Comparison of ENCODE assay signal across 15 mouse cellular contexts in the genomic region with DNA sequence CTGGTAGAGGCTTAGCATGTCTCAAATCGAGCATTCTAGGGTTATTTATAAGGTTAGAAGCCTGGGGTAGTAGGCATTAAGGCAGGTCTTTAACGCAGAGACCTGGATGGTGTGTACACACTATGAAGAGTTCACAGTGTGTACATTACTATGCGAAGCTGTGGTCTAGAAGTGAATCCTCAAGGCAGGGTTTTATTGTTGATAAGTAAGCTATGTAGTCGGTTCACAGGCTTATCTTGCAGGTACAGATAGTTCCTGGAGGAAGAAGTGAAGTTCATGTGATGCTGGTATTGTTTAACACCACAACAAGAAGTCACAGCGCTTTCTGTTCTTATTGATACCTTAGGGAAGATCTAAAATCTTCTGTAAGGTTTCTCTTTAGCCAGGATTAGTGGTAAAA.
"Had no signal": no experiment of that assay in that cellular context is flagged by ENCODE, and none has a peak within 500 bp of the region (broad histone marks: within the 10 kb centered on the region; RNA-seq: fewer than 3 reads in every experiment).

No protein-coding gene starts in this region.

- H3K9ac ChIP-seq: limb, embryonic 12.5 days; limb, embryonic 15.5 days; lung, embryonic 14.5 days; midbrain, embryonic 12.5 days had no signal

- H3K4me2 ChIP-seq: limb, embryonic 12.5 days; limb, embryonic 15.5 days; lung, embryonic 14.5 days; midbrain, embryonic 12.5 days had no signal

- DNase-seq: kidney, adult 2 months; kidney, postnatal 36 days; layer of hippocampus, postnatal 36 days; left cerebral cortex, postnatal 4 days; lung, embryonic 14.5 days; thymus, adult 18-20 months; thymus, postnatal 4 days had no signal

- H3K4me3 ChIP-seq: limb, embryonic 12.5 days; limb, embryonic 15.5 days; megakaryocyte, embryonic 14.5 days; midbrain, embryonic 12.5 days had no signal

- H3K4me1 ChIP-seq: limb, embryonic 15.5 days; megakaryocyte, embryonic 14.5 days; midbrain, embryonic 12.5 days had no signal

- H3K27ac ChIP-seq: kidney, postnatal 0 days; limb, embryonic 12.5 days; limb, embryonic 15.5 days; macrophage; midbrain, embryonic 12.5 days had no signal

- H3K27me3 ChIP-seq: limb, embryonic 12.5 days; limb, embryonic 15.5 days; megakaryocyte, embryonic 14.5 days; midbrain, embryonic 12.5 days had no signal

- ATAC-seq: intestine, postnatal 0 days; lung, postnatal 0 days had no signal

- H3K9me3 ChIP-seq: limb, embryonic 12.5 days; limb, embryonic 15.5 days; megakaryocyte, embryonic 14.5 days; midbrain, embryonic 12.5 days had no signal

- H3K36me3 ChIP-seq: limb, embryonic 12.5 days; limb, embryonic 15.5 days; midbrain, embryonic 12.5 days had no signal
